Mouse (Mus musculus): ENCODE measurements around the gene Kdelr2. TPM values are rescaled to one million over a fixed set of nuclear protein-coding genes. Genes with fewer than 3 reads are reported as not detected.

The Kdelr2 gene
- polyA plus RNA-seq, 1 experiment from 2014 or later = 281 TPM

GRCm38 (mm10) chr5:143470421-143471164 lies 67.0 kb downstream of the Kdelr2 start:
- Histone ChIP-seq H3K4me2 (ENCODE audit: low read depth, severe bottlenecking) (no peak overlapping the region), H3K4me1 (ENCODE audit: control insufficient read depth, insufficient read depth, low read length) (peaks cover 2% of the 10 kb centered on the region; the same call in 1 of the 2 replicates), H3K27me3 (ENCODE audit: control insufficient read depth, insufficient read depth, low read length) (no peaks in the 10 kb centered on the region), H3K9me3 (ENCODE audit: control insufficient read depth, low read length) (no peaks in the 10 kb centered on the region), H3K27ac (replicated peaks; ENCODE audit: low read depth, low read length) (no peak overlapping the region), H3K9ac (ENCODE audit: low read length) (no peak overlapping the region), H3K4me3 (ENCODE audit: low read depth, low read length) (no peak overlapping the region), H3K36me3 (ENCODE audit: control insufficient read depth, insufficient read depth, low read length) (peaks cover 8% of the 10 kb centered on the region; the same call in 1 of the 2 replicates)
- DNase-seq (ENCODE audit: low spot score) (no peak), ATAC-seq (ENCODE audit: insufficient number of reproducible peaks, low FRiP score, low TSS enrichment, low read depth) (no peak)
- WGBS = 86% methylated on average over 15 of the region's 15 CpGs

GRCm38 (mm10) chr5:143471165-143471546 lies 67.5 kb downstream of the Kdelr2 start:
- H3K27ac ChIP-seq (replicated peaks; ENCODE audit: low read depth, low read length) = no peak overlapping the region
- ATAC-seq (ENCODE audit: insufficient number of reproducible peaks, low FRiP score, low TSS enrichment, low read depth) (no peak), DNase-seq (ENCODE audit: low spot score) (no peak)
- H3K9me3 ChIP-seq (ENCODE audit: control insufficient read depth, low read length) = no peaks in the 10 kb centered on the region
- no peak overlapping the region for H3K4me3 ChIP-seq (ENCODE audit: low read depth, low read length)
- H3K9ac ChIP-seq (ENCODE audit: low read length) = no peak overlapping the region
- H3K4me2 ChIP-seq (ENCODE audit: low read depth, severe bottlenecking) = no peak overlapping the region
- no peaks in the 10 kb centered on the region for H3K4me1 ChIP-seq (ENCODE audit: control insufficient read depth, insufficient read depth, low read length)
- H3K27me3 ChIP-seq (ENCODE audit: control insufficient read depth, insufficient read depth, low read length) = no peaks in the 10 kb centered on the region
- H3K36me3 ChIP-seq (ENCODE audit: control insufficient read depth, insufficient read depth, low read length) = peaks cover 8% of the 10 kb centered on the region; the same call in 1 of the 2 replicates
- WGBS = 94% methylated on average over 3 of the region's 3 CpGs

Other genes with a start within 250 kb of the Kdelr2 start
- gene Rbak, start 223.1 kb upstream of the Kdelr2 start, polyA plus RNA-seq (2014; fragmentation: Nextera tagmentation; extraction: Ambion mirVana) = 13.3 and 15.6 TPM in 2 replicates
- gene Spdye4b, start 222.8 kb upstream of the Kdelr2 start, polyA plus RNA-seq (2014; fragmentation: Nextera tagmentation; extraction: Ambion mirVana) = not detected in 2 replicates
- gene Spdye4a, start 176.9 kb upstream of the Kdelr2 start, polyA plus RNA-seq (2014; fragmentation: Nextera tagmentation; extraction: Ambion mirVana) = not detected in 2 replicates
- 20.8 and 23.3 TPM in 2 replicates for gene Zfp12, start 168.7 kb upstream of the Kdelr2 start, polyA plus RNA-seq (2014; fragmentation: Nextera tagmentation; extraction: Ambion mirVana)
- gene Zfp316, start 133.8 kb upstream of the Kdelr2 start, polyA plus RNA-seq (2014; fragmentation: Nextera tagmentation; extraction: Ambion mirVana) = 2.0 and 3.4 TPM in 2 replicates
- 0.08 TPM in 1 of 2 replicates, not detected in the other for gene Zfp853, start 110.2 kb upstream of the Kdelr2 start, polyA plus RNA-seq (2014; fragmentation: Nextera tagmentation; extraction: Ambion mirVana)
- gene E130309D02Rik, start 88.5 kb upstream of the Kdelr2 start, polyA plus RNA-seq (2014; fragmentation: Nextera tagmentation; extraction: Ambion mirVana) = 52.5 and 53.4 TPM in 2 replicates
- gene Zdhhc4, start 74.6 kb upstream of the Kdelr2 start, polyA plus RNA-seq (2014; fragmentation: Nextera tagmentation; extraction: Ambion mirVana) = 74.1 and 75.1 TPM in 2 replicates
- 0.31 and 0.88 TPM in 2 replicates for gene Grid2ip, start 46.5 kb upstream of the Kdelr2 start, polyA plus RNA-seq (2014; fragmentation: Nextera tagmentation; extraction: Ambion mirVana)
- 9.2 and 9.4 TPM in 2 replicates for gene Daglb, start 60.7 kb downstream of the Kdelr2 start, polyA plus RNA-seq (2014; fragmentation: Nextera tagmentation; extraction: Ambion mirVana)
- gene Rac1, start 124.2 kb downstream of the Kdelr2 start, polyA plus RNA-seq (2014; fragmentation: Nextera tagmentation; extraction: Ambion mirVana) = 554 and 576 TPM in 2 replicates
- gene Cyth3, start 218.6 kb downstream of the Kdelr2 start, polyA plus RNA-seq (2014; fragmentation: Nextera tagmentation; extraction: Ambion mirVana) = 49.6 and 51.0 TPM in 2 replicates